Mouse (Mus musculus) neural tube, embryonic 12.5 days (tissue): Measurements from ENCODE around the gene Cenpu. TPM values are rescaled to one million over a fixed set of nuclear protein-coding genes. Genes with fewer than 3 reads are reported as not detected.

Source experiments
- ATAC-seq: fragments of 200-750 bp; cut with Nextera tagmentation; 2 replicates; pipeline ENCODE4 v1.8.0; 2017; ENCODE audit warnings: low read depth, mild to moderate bottlenecking, moderate TSS enrichment, moderate library complexity; ENCODE audit not compliant: low FRiP score
- H3K27ac ChIP-seq: fragments of 300-500 bp; sonication (generic); 2 replicates; pipeline ENCODE4 v1.5.1; 2016
- H3K27me3 ChIP-seq: fragments of 300-500 bp; sonication (generic); replicated peaks from 2 replicates; pipeline ENCODE4 v1.6.1; 2016; ENCODE audit warnings: mild to moderate bottlenecking
- H3K36me3 ChIP-seq: fragments of 300-500 bp; sonication (generic); 2 replicates; pipeline ENCODE4 v1.6.1; 2016; ENCODE audit warnings: mild to moderate bottlenecking
- H3K4me1 ChIP-seq: fragments of 300-500 bp; sonication (generic); 2 replicates; pipeline ENCODE4 v1.6.1; 2016
- H3K4me2 ChIP-seq: fragments of 300-500 bp; sonication (generic); replicated peaks from 2 replicates; pipeline ENCODE4 v1.6.1; 2016; ENCODE audit warnings: mild to moderate bottlenecking
- H3K4me3 ChIP-seq: fragments of 300-500 bp; sonication (generic); 2 replicates; pipeline ENCODE4 v1.5.1; 2016
- H3K9ac ChIP-seq: fragments of 300-500 bp; sonication (generic); 2 replicates; pipeline ENCODE4 v1.6.1; 2016; ENCODE audit warnings: mild to moderate bottlenecking
- H3K9me3 ChIP-seq: fragments of 300-500 bp; sonication (generic); 2 replicates; pipeline ENCODE4 v1.6.1; 2016; ENCODE audit warnings: mild to moderate bottlenecking
- WGBS: fragments of 180-500 bp; shearing (Covaris S2); methylation state at CpG from one replicate; pipeline ENCODE4 v1.1.7; 2016; 5-methylcytosine and 5-hydroxymethylcytosine counted together
- polyA plus RNA-seq: library from polyadenylated mRNA; unstranded; fragments of >200 nt; fragmentation: Nextera tagmentation; extraction: Ambion mirVana; gene quantifications from 2 replicates; pipeline ENCODE4 v1.2.1, GENCODE M21; 2016

Cenpu gene
- polyA plus RNA-seq = 12.8 and 15.8 TPM in 2 replicates

GRCm38 (mm10) chr8:46551615-46552440 is at the start of gene Cenpu:
Gene Cenpu, plus strand, starts transcription at chr8:46552028.
- peak; percentile 99 for ATAC-seq
- Histone ChIP-seq H3K9me3 (no peaks in the 10 kb centered on the region), H3K4me3 (peak within 1 kb of the TSS; percentile 64), H3K36me3 (no peaks in the 10 kb centered on the region; the same call in 1 of the 2 replicates), H3K9ac (peak within 1 kb of the TSS; percentile 59), H3K27ac (no peak within 1 kb of the TSS; the same call in 1 of the 2 replicates), H3K27me3 (no peaks in the 10 kb centered on the region), H3K4me2 (peak within 1 kb of the TSS; percentile 75), H3K4me1 (peaks cover 11% of the 10 kb centered on the region)
- WGBS = under 1% methylated on average over 50 of the region's 50 CpGs

- peak overlapping the region; percentile 16 for H3K4me3 ChIP-seq
- 27% methylated on average over 19 of the region's 19 CpGs for WGBS
- peak overlapping the region; percentile 51 for H3K4me2 ChIP-seq
- no peaks in the 10 kb centered on the region for H3K9me3 ChIP-seq
- H3K4me1 ChIP-seq = peaks cover 5% of the 10 kb centered on the region; the same call in 1 of the 2 replicates
- ATAC-seq = no peak; the same call in 1 of the 2 replicates
- no peak overlapping the region for H3K27ac ChIP-seq
- H3K36me3 ChIP-seq = no peaks in the 10 kb centered on the region
- H3K9ac ChIP-seq = no peak overlapping the region
- no peaks in the 10 kb centered on the region for H3K27me3 ChIP-seq
These were observed 49.3 kb upstream of the Cenpu start for GRCm38 (mm10) chr8:46502333-46503071.

- H3K4me1 ChIP-seq = peaks cover 5% of the 10 kb centered on the region; the same call in 1 of the 2 replicates
- no peak overlapping the region for H3K4me3 ChIP-seq
- no peaks in the 10 kb centered on the region for H3K9me3 ChIP-seq
- H3K9ac ChIP-seq = no peak overlapping the region
- H3K36me3 ChIP-seq = no peaks in the 10 kb centered on the region
- H3K27me3 ChIP-seq = no peaks in the 10 kb centered on the region
- no peak overlapping the region for H3K27ac ChIP-seq
- WGBS = 88% methylated on average over 11 of the region's 12 CpGs
- no peak for ATAC-seq
- H3K4me2 ChIP-seq = peak overlapping the region; percentile 51
These were observed 48.6 kb upstream of the Cenpu start for GRCm38 (mm10) chr8:46503072-46503695.

- 71% methylated on average over 3 of the region's 3 CpGs for WGBS
- Histone ChIP-seq H3K9me3 (no peaks in the 10 kb centered on the region), H3K4me2 (no peak overlapping the region), H3K9ac (no peak overlapping the region), H3K4me3 (no peak overlapping the region), H3K27ac (no peak overlapping the region), H3K36me3 (no peaks in the 10 kb centered on the region), H3K4me1 (peaks cover 5% of the 10 kb centered on the region; the same call in 1 of the 2 replicates), H3K27me3 (no peaks in the 10 kb centered on the region)
- no peak for ATAC-seq
These were observed 47.6 kb upstream of the Cenpu start for GRCm38 (mm10) chr8:46504196-46504595.

- H3K9ac ChIP-seq = no peak overlapping the region
- H3K4me1 ChIP-seq = no peaks in the 10 kb centered on the region
- no peak overlapping the region for H3K4me3 ChIP-seq
- no peak overlapping the region for H3K4me2 ChIP-seq
- no peaks in the 10 kb centered on the region for H3K36me3 ChIP-seq
- no peaks in the 10 kb centered on the region for H3K27me3 ChIP-seq
- 87% methylated on average over 14 of the region's 14 CpGs for WGBS
- ATAC-seq = no peak
- H3K9me3 ChIP-seq = no peaks in the 10 kb centered on the region
- H3K27ac ChIP-seq = no peak overlapping the region
These were observed 43.1 kb upstream of the Cenpu start for GRCm38 (mm10) chr8:46508488-46509395.

GRCm38 (mm10) chr8:46509474-46509873 is 42.4 kb upstream of the Cenpu start:
- Histone ChIP-seq H3K9ac (no peak overlapping the region), H3K4me2 (no peak overlapping the region), H3K9me3 (no peaks in the 10 kb centered on the region), H3K27ac (no peak overlapping the region), H3K36me3 (no peaks in the 10 kb centered on the region), H3K4me3 (no peak overlapping the region), H3K4me1 (no peaks in the 10 kb centered on the region), H3K27me3 (no peaks in the 10 kb centered on the region)
- 87% methylated on average over 3 of the region's 3 CpGs for WGBS
- no peak for ATAC-seq

- H3K9ac ChIP-seq = no peak overlapping the region
- no peaks in the 10 kb centered on the region for H3K36me3 ChIP-seq
- H3K27me3 ChIP-seq = no peaks in the 10 kb centered on the region
- H3K27ac ChIP-seq = no peak overlapping the region
- H3K4me3 ChIP-seq = no peak overlapping the region
- 86% methylated on average over 9 of the region's 9 CpGs for WGBS
- H3K9me3 ChIP-seq = no peaks in the 10 kb centered on the region
- no peak for ATAC-seq
- H3K4me1 ChIP-seq = no peaks in the 10 kb centered on the region
- H3K4me2 ChIP-seq = no peak overlapping the region
These were observed 40.5 kb upstream of the Cenpu start for GRCm38 (mm10) chr8:46511336-46511735.

- Histone ChIP-seq H3K4me2 (no peak overlapping the region), H3K9ac (no peak overlapping the region), H3K4me1 (no peaks in the 10 kb centered on the region), H3K9me3 (no peaks in the 10 kb centered on the region), H3K4me3 (no peak overlapping the region), H3K27ac (no peak overlapping the region), H3K27me3 (no peaks in the 10 kb centered on the region), H3K36me3 (no peaks in the 10 kb centered on the region)
- ATAC-seq = no peak
- WGBS = 80% methylated on average over 8 of the region's 8 CpGs
These were observed 39.3 kb upstream of the Cenpu start for GRCm38 (mm10) chr8:46512538-46512937.

- H3K4me3 ChIP-seq = no peak overlapping the region
- H3K27me3 ChIP-seq = no peaks in the 10 kb centered on the region
- H3K4me2 ChIP-seq = no peak overlapping the region
- no peak overlapping the region for H3K9ac ChIP-seq
- H3K27ac ChIP-seq = no peak overlapping the region
- WGBS = 69% methylated on average over 1 of the region's 1 CpGs
- H3K9me3 ChIP-seq = no peaks in the 10 kb centered on the region
- no peak for ATAC-seq
- no peaks in the 10 kb centered on the region for H3K36me3 ChIP-seq
- no peaks in the 10 kb centered on the region for H3K4me1 ChIP-seq
These were observed 37.8 kb upstream of the Cenpu start for GRCm38 (mm10) chr8:46514027-46514426.

GRCm38 (mm10) chr8:46520667-46521066 is 31.2 kb upstream of the Cenpu start:
- no peak overlapping the region for H3K27ac ChIP-seq
- ATAC-seq = no peak
- H3K4me3 ChIP-seq = no peak overlapping the region
- no peaks in the 10 kb centered on the region for H3K9me3 ChIP-seq
- H3K9ac ChIP-seq = no peak overlapping the region
- WGBS = 90% methylated on average over 6 of the region's 6 CpGs
- H3K4me1 ChIP-seq = no peaks in the 10 kb centered on the region
- no peak overlapping the region for H3K4me2 ChIP-seq
- H3K36me3 ChIP-seq = no peaks in the 10 kb centered on the region
- H3K27me3 ChIP-seq = no peaks in the 10 kb centered on the region

GRCm38 (mm10) chr8:46526098-46526497 is 25.7 kb upstream of the Cenpu start:
- H3K36me3 ChIP-seq = no peaks in the 10 kb centered on the region
- H3K4me2 ChIP-seq = no peak overlapping the region
- no peak for ATAC-seq
- no peaks in the 10 kb centered on the region for H3K9me3 ChIP-seq
- H3K4me1 ChIP-seq = no peaks in the 10 kb centered on the region
- no peak overlapping the region for H3K27ac ChIP-seq
- no peak overlapping the region for H3K9ac ChIP-seq
- 89% methylated on average over 8 of the region's 8 CpGs for WGBS
- no peaks in the 10 kb centered on the region for H3K27me3 ChIP-seq
- no peak overlapping the region for H3K4me3 ChIP-seq
